Mouse (Mus musculus) kidney, embryonic 16.5 days (tissue): ENCODE results near the gene Lrrc10. TPM values are rescaled to one million over a fixed set of nuclear protein-coding genes. Genes with fewer than 3 reads are reported as not detected.

Experiments used
- ATAC-seq: fragments of 200-750 bp; cut with Nextera tagmentation; 2 replicates; pipeline ENCODE4 v1.8.0; 2017; ENCODE audit warnings: moderate TSS enrichment; ENCODE audit not compliant: low FRiP score, low TSS enrichment
- H3K27ac ChIP-seq: fragments of 300-500 bp; sonication (generic); 2 replicates; pipeline ENCODE4 v1.5.1; 2014; ENCODE audit warnings: low read length
- H3K27me3 ChIP-seq: fragments of 300-500 bp; sonication (generic); 2 replicates; pipeline ENCODE4 v1.6.1; 2014; ENCODE audit warnings: low read length, control low read depth, mixed read lengths; ENCODE audit not compliant: insufficient read depth
- H3K36me3 ChIP-seq: fragments of 300-500 bp; sonication (generic); 2 replicates; pipeline ENCODE4 v1.6.1; 2014; ENCODE audit warnings: low read length, control low read depth, mixed read lengths; ENCODE audit not compliant: insufficient read depth
- H3K4me1 ChIP-seq: fragments of 300-500 bp; sonication (generic); 2 replicates; pipeline ENCODE4 v1.6.1; 2014; ENCODE audit warnings: low read length, control low read depth, mixed read lengths; ENCODE audit not compliant: insufficient read depth
- H3K4me2 ChIP-seq: fragments of 300-500 bp; sonication (generic); replicated peaks from 2 replicates; pipeline ENCODE4 v1.6.1; 2014; ENCODE audit warnings: low read depth, low read length
- H3K4me3 ChIP-seq: fragments of 300-500 bp; sonication (generic); 2 replicates; pipeline ENCODE4 v1.5.1; 2014; ENCODE audit warnings: mild to moderate bottlenecking, low read length
- H3K9ac ChIP-seq: fragments of 300-500 bp; sonication (generic); replicated peaks from 2 replicates; pipeline ENCODE4 v1.6.1; 2014; ENCODE audit warnings: low read length
- H3K9me3 ChIP-seq: fragments of 300-500 bp; sonication (generic); 2 replicates; pipeline ENCODE4 v1.6.1; 2016; ENCODE audit warnings: low read length, control low read depth
- WGBS: fragments of 180-500 bp; shearing (Covaris S2); extraction: QIAGEN DNeasy Blood & Tissue Kit; methylation state at CpG from one replicate; pipeline ENCODE4 v1.1.7; 2014; 5-methylcytosine and 5-hydroxymethylcytosine counted together
- polyA plus RNA-seq: library from polyadenylated mRNA; unstranded; fragments of >200 nt; fragmentation: Nextera tagmentation; extraction: Ambion mirVana; gene quantifications from 2 replicates; pipeline ENCODE4 v1.2.1, GENCODE M21; 2015

Gene Lrrc10
- polyA plus RNA-seq, 1 experiment from 2014 or later = not detected

- peaks cover 31% of the 10 kb centered on the region for H3K36me3 ChIP-seq
- 96% methylated on average over 3 of the region's 3 CpGs for WGBS
- no peak overlapping the region for H3K4me3 ChIP-seq
- H3K9me3 ChIP-seq = no peaks in the 10 kb centered on the region
- H3K27ac ChIP-seq = no peak overlapping the region
- H3K9ac ChIP-seq = no peak overlapping the region
- H3K4me1 ChIP-seq = no peaks in the 10 kb centered on the region
- H3K27me3 ChIP-seq = no peaks in the 10 kb centered on the region
- H3K4me2 ChIP-seq = no peak overlapping the region
- ATAC-seq = no peak
Observed at GRCm38 (mm10) chr10:117069109-117069508, 24.0 kb downstream of the Lrrc10 start.

DNA sequence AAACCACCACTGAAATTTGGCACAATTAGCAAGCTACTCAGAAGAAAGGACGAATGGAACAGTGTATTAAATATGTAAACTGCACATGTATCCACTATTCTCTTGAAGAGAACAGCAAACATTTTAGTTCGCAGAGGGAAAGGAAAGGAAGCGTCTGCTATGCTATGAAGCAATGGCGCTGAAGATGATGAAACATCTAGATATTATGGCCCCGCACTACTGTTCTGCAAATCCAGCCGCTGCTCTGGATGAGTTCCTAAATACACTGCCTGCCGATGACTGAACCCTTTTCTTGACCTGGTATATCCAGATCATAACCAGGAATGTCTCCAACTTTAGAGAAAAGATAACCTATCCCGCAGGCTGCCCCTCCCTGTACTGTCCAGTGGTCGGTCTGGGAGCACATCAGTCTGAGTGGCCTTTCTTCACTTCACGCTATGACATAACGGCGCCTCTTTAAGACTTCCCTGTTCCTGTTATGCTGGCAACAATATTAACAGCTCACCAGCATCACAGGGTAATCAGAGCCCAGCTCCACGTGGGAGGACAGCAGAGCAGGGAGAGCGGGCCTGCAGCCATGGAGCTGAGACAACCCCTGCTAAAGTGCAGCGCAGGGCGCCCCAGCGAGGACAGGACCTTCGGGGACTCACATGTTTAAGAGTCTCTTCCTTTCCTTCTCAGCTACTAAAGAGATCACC, 27.2 kb downstream of the Lrrc10 start:
- Histone ChIP-seq H3K4me2 (no peak overlapping the region), H3K4me1 (no peaks in the 10 kb centered on the region), H3K27me3 (no peaks in the 10 kb centered on the region), H3K27ac (no peak overlapping the region), H3K4me3 (no peak overlapping the region), H3K9me3 (no peaks in the 10 kb centered on the region), H3K9ac (no peak overlapping the region), H3K36me3 (peaks cover 48% of the 10 kb centered on the region)
- no peak for ATAC-seq
- 89% methylated on average over 18 of the region's 18 CpGs for WGBS

DNA sequence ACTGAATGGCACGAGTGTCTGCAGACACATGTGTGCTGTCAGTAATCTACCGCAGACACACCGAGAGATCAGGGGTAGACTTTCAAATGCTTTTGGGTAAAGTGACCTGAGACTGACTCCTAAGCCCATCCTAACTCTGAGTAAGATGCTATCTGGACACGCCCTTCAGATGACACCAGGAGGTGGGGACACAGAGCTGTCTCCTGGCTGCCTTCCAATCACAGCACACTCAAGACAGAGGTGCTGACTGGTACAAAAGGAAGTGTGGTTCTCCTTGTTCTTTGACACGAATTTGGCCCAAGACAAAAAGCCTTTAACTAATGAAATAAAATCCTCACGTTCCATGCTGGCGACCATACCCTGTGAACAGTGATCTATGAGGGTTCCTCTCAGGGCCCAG, 28.0 kb downstream of the Lrrc10 start:
- H3K4me2 ChIP-seq = no peak overlapping the region
- H3K27me3 ChIP-seq = no peaks in the 10 kb centered on the region
- no peaks in the 10 kb centered on the region for H3K9me3 ChIP-seq
- peaks cover 51% of the 10 kb centered on the region for H3K36me3 ChIP-seq
- H3K9ac ChIP-seq = no peak overlapping the region
- 83% methylated on average over 7 of the region's 7 CpGs for WGBS
- no peak overlapping the region for H3K27ac ChIP-seq
- H3K4me1 ChIP-seq = no peaks in the 10 kb centered on the region
- no peak for ATAC-seq
- H3K4me3 ChIP-seq = no peak overlapping the region

- 70% methylated on average over 6 of the region's 6 CpGs for WGBS
- Histone ChIP-seq H3K4me1 (no peaks in the 10 kb centered on the region), H3K4me3 (no peak overlapping the region), H3K4me2 (no peak overlapping the region), H3K27me3 (no peaks in the 10 kb centered on the region), H3K27ac (no peak overlapping the region), H3K9ac (no peak overlapping the region), H3K9me3 (no peaks in the 10 kb centered on the region), H3K36me3 (peaks cover 52% of the 10 kb centered on the region)
- ATAC-seq = peak; percentile 54; the same call in 1 of the 2 replicates
Observed at GRCm38 (mm10) chr10:117078284-117078683, 33.1 kb downstream of the Lrrc10 start.

GRCm38 (mm10) chr10:117081326-117081725, 36.2 kb downstream of the Lrrc10 start:
- Histone ChIP-seq H3K27me3 (no peaks in the 10 kb centered on the region), H3K4me1 (no peaks in the 10 kb centered on the region), H3K36me3 (peaks cover 41% of the 10 kb centered on the region), H3K9me3 (no peaks in the 10 kb centered on the region), H3K27ac (no peak overlapping the region), H3K4me2 (no peak overlapping the region), H3K4me3 (no peak overlapping the region), H3K9ac (no peak overlapping the region)
- no peak for ATAC-seq
- 74% methylated on average over 4 of the region's 4 CpGs for WGBS

GRCm38 (mm10) chr10:117081914-117082359, 36.8 kb downstream of the Lrrc10 start:
- no peaks in the 10 kb centered on the region for H3K9me3 ChIP-seq
- H3K27ac ChIP-seq = no peak overlapping the region
- H3K36me3 ChIP-seq = peaks cover 35% of the 10 kb centered on the region
- no peak overlapping the region for H3K4me3 ChIP-seq
- 80% methylated on average over 2 of the region's 2 CpGs for WGBS
- H3K27me3 ChIP-seq = no peaks in the 10 kb centered on the region
- no peaks in the 10 kb centered on the region for H3K4me1 ChIP-seq
- no peak overlapping the region for H3K9ac ChIP-seq
- no peak overlapping the region for H3K4me2 ChIP-seq
- no peak for ATAC-seq

DNA sequence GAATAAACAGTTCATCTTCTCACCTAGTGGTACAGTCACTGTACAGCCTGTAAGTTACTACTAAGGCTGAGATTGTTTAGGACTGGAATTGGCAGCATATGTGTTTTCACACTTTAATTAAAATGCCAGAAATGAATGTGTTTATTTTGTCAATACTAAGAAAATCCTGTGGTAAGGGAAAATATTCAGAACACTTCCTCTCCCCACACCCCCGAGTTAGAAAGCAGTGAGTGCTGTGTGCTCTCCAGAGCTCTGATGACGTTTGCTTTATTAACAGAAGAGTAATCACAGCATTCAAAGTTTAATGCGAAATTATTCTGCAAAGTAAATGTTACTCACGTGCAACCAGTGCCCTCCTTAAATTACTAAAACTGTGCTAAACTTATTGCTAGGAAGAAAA, 44.5 kb downstream of the Lrrc10 start:
- no peaks in the 10 kb centered on the region for H3K27me3 ChIP-seq

DNA sequence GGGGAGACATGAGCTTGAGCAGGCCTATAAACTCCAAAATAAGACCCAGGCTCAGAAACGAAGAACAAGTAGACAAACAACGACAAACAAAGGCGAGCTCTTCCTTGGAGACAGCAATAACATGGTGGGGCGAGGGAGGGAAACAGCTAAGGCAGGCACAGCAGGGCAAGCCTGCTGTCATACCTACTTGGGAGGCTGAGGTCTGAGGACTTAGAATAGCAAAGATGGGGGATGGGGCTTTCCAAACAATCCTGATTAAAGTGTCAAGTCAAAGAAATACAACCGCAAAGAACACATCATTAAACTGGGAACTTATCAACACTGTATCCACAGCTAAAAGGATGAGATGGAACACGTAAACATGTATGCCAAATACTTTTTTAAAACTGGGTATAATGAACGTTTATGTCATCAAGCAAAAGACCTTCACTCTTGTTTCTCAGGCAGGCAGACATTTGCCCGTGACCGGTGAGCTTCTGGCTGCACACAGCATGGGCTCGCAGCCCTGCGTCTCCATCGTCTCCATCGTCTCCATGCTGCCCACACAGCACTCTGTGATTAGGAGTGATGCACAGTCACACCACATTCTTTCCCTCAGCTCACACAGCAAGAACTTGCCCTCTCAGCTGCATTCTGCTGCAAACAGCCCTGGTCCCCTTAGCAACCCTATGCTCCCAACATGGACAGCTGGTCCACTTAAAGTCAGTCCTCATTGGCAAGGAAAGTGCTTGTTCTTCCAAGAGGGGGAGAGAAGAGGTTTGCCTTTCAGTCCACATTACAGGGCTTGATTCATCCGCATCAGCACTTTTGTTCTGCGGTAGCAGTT, 49.6 kb downstream of the Lrrc10 start:
- Histone ChIP-seq H3K4me3 (no peak overlapping the region), H3K9me3 (no peaks in the 10 kb centered on the region), H3K27me3 (no peaks in the 10 kb centered on the region), H3K4me2 (no peak overlapping the region), H3K27ac (peak overlapping the region; percentile 39; the same call in 1 of the 2 replicates), H3K36me3 (no peaks in the 10 kb centered on the region; the same call in 1 of the 2 replicates), H3K4me1 (peaks cover 12% of the 10 kb centered on the region), H3K9ac (no peak overlapping the region)
- 46% methylated on average over 15 of the region's 15 CpGs for whole genome bisulfite sequencing
- ATAC-seq = peak; percentile 67; the same call in 1 of the 2 replicates

More for the DNA sequence above, 44.5 kb downstream of the Lrrc10 start:
- H3K9me3 ChIP-seq = no peaks in the 10 kb centered on the region
- peaks cover 7% of the 10 kb centered on the region for H3K4me1 ChIP-seq
- no peak for ATAC-seq
- no peak overlapping the region for H3K9ac ChIP-seq
- no peak overlapping the region for H3K4me3 ChIP-seq
- no peaks in the 10 kb centered on the region; the same call in 1 of the 2 replicates for H3K36me3 ChIP-seq
- H3K4me2 ChIP-seq = no peak overlapping the region
- no peak overlapping the region for H3K27ac ChIP-seq
- 63% methylated on average over 4 of the region's 4 CpGs for WGBS

DNA sequence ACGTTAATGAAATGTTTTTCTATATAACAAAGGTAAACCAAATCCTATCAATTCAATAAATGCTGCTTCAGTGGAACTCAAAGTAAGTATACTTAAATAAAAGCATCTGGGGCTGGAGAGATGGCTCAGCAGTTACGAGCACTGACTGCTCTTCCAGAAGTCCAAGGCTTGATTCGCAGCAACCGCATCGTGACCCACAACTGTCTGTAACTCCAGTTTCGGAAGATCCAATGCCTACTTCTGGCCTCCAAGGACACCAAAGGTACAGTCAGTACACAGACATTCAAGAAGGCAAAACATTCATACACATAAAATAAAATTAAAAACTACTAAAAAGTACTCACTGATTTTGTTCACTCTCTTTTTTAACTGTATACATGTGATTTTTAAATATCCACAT, 51.0 kb downstream of the Lrrc10 start:
- 92% methylated on average over 6 of the region's 6 CpGs for WGBS
- Histone ChIP-seq H3K4me2 (no peak overlapping the region), H3K27ac (no peak overlapping the region), H3K4me1 (peaks cover 12% of the 10 kb centered on the region), H3K9me3 (no peaks in the 10 kb centered on the region), H3K27me3 (no peaks in the 10 kb centered on the region), H3K9ac (no peak overlapping the region), H3K4me3 (no peak overlapping the region), H3K36me3 (peaks cover 4% of the 10 kb centered on the region; the same call in 1 of the 2 replicates)
- ATAC-seq = no peak
